Mouse (Mus musculus): ENCODE measurements around the gene Galr2. TPM values are rescaled to one million over a fixed set of nuclear protein-coding genes. Genes with fewer than 3 reads are reported as not detected.

Gene Galr2
- polyA plus RNA-seq, 1 experiment from 2014 or later: 0.11 TPM

- Histone ChIP-seq H3K27me3 (ENCODE audit: low read depth, poor library complexity, severe bottlenecking) (no peaks in the 10 kb centered on the region), H3K4me1 (peaks cover 8% of the 10 kb centered on the region; the same call in 1 of the 2 replicates), H3K36me3 (peaks cover 98% of the 10 kb centered on the region), H3K27ac (no peak overlapping the region), H3K4me3 (no peak overlapping the region), H3K9me3 (replicated peaks) (no peaks in the 10 kb centered on the region)
- no peak for DNase-seq (ENCODE audit: low spot score)
- WGBS: 91% methylated on average over 11 of the region's 11 CpGs
Observed at GRCm38 (mm10) chr11:116298221-116298620, 17.5 kb downstream of the Galr2 start.

DNA sequence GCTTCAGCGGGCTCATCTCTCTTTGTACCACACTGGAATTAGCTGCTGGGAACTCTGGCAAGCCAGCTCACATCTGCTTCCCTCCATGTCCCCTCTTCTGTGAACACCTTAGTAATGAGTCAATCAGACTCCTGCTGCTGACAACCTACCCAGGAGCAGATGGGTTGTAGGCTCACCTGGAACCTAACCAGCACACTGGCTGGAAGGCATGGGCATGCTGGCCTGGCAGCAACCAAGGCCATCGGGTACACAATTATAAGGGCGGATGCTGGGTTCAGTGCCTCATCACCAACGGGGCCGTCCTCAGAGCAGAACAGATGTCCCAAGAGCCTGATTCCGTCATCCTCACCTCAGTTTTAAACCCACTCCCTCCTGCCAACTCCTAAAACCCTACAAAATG is 17.9 kb downstream of the Galr2 start:
- no peak overlapping the region for H3K27ac ChIP-seq
- DNase-seq (ENCODE audit: low spot score): no peak
- H3K4me3 ChIP-seq: no peak overlapping the region
- peaks cover 98% of the 10 kb centered on the region for H3K36me3 ChIP-seq
- H3K27me3 ChIP-seq (ENCODE audit: low read depth, poor library complexity, severe bottlenecking): no peaks in the 10 kb centered on the region
- peaks cover 8% of the 10 kb centered on the region; the same call in 1 of the 2 replicates for H3K4me1 ChIP-seq
- no peaks in the 10 kb centered on the region for H3K9me3 ChIP-seq (replicated peaks)
- 94% methylated on average over 6 of the region's 6 CpGs for WGBS

- Histone ChIP-seq H3K27ac (no peak overlapping the region), H3K9me3 (replicated peaks) (no peaks in the 10 kb centered on the region), H3K4me1 (peaks cover 12% of the 10 kb centered on the region), H3K36me3 (peaks cover 50% of the 10 kb centered on the region), H3K27me3 (ENCODE audit: low read depth, poor library complexity, severe bottlenecking) (no peaks in the 10 kb centered on the region), H3K4me3 (peak overlapping the region; percentile 83)
- no peak for DNase-seq (ENCODE audit: low spot score)
- WGBS: 97% methylated on average over 2 of the region's 2 CpGs
Observed at GRCm38 (mm10) chr11:116305423-116305822, 24.7 kb downstream of the Galr2 start.

GRCm38 (mm10) chr11:116306126-116306982 is 25.6 kb downstream of the Galr2 start:
- Histone ChIP-seq H3K36me3 (peaks cover 40% of the 10 kb centered on the region), H3K4me3 (peak overlapping the region; percentile 83), H3K27ac (peak overlapping the region; percentile 82), H3K27me3 (ENCODE audit: low read depth, poor library complexity, severe bottlenecking) (no peaks in the 10 kb centered on the region), H3K9me3 (replicated peaks) (no peaks in the 10 kb centered on the region), H3K4me1 (peaks cover 12% of the 10 kb centered on the region)
- WGBS: 3% methylated on average over 53 of the region's 53 CpGs
- peak; percentile 99 for DNase-seq (ENCODE audit: low spot score)

DNA sequence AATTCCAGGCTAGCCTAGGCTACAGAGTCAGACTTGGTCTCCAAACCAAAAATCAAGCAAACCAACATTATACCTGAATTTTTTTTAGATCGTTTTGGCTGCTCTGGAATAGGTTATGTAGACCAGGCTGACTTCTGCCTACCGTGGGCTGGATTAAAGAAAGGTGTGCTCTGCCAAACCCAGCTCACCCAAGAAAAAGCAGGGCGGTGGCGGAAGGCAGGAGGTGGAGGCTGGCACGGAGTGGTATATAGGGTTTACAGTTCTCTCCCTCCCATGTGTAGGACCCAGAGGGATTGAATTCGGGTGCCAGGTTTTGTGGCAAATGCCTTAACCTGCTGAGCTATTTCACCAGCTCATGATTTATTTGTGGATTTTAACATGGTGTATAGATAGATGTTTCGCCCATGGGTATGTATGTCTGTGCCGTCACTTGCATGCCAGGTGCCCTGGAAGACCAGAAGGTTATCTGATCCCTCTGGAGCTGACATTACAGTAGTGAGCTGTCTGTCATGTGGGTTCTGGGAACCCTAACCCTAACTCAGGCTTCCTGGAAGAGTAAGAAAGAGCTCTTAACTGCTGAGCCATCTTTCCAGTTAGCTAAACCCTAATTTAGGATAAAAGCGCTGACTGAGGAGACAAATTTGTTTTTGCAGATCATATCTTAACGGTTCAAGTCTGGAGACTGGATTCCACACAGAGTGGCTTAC is 26.4 kb downstream of the Galr2 start, which contains the start of gene Exoc7:
Exoc7 (minus strand) TSS at position 215 of the 707 bp plus-strand sequence.
- H3K27ac ChIP-seq: peak within 1 kb of the TSS; percentile 82
- 87% methylated on average over 10 of the region's 10 CpGs for WGBS

DNA sequence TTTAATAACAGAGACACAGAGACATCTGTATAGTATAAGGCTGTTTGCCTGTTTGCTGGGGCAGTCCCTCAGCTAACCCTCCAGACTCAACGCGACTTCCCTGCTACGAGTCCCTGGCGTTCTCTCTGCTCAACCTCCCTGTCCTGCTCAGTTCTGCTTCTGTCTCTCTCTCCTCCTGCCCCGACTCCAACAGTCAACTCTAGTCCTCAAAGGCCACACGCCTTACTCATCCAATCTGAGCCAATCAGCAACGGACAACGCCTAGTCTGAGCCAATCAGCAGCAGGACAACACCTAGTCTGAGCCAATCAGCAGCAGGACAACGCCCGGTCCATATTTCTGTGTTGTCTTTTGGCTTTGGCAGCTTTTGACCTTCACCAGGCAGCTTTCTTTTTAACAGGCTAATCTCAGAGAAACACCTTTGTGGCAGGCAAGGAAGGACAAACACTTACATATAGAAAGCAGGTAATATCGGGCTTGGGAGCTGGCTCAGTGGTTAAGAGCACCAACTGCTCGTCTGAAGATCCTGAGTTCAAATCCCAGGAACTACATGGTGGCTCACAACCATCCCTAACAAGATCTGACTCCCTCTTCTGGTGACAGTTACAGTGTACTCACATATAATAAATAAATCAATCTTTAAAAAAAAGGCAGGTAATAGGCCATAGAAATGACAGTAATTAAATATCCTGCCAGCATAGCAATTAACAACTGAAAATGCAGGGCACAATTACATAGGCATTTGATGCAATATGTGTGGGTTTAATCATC is 27.2 kb downstream of the Galr2 start:
- Histone ChIP-seq H3K4me1 (peaks cover 12% of the 10 kb centered on the region), H3K27me3 (ENCODE audit: low read depth, poor library complexity, severe bottlenecking) (peaks cover 4% of the 10 kb centered on the region; the same call in 1 of the 2 replicates), H3K9me3 (replicated peaks) (no peaks in the 10 kb centered on the region), H3K4me3 (no peak overlapping the region), H3K36me3 (peaks cover 25% of the 10 kb centered on the region), H3K27ac (no peak overlapping the region)
- 91% methylated on average over 12 of the region's 12 CpGs for WGBS
- DNase-seq (ENCODE audit: low spot score): no peak

More for the DNA sequence above, 26.4 kb downstream of the Galr2 start, which contains the start of gene Exoc7:
- H3K9me3 ChIP-seq (replicated peaks): no peaks in the 10 kb centered on the region
- no peaks in the 10 kb centered on the region for H3K27me3 ChIP-seq (ENCODE audit: low read depth, poor library complexity, severe bottlenecking)
- peak within 1 kb of the TSS; percentile 83 for H3K4me3 ChIP-seq
- peaks cover 32% of the 10 kb centered on the region for H3K36me3 ChIP-seq
- no peak for DNase-seq (ENCODE audit: low spot score)
- H3K4me1 ChIP-seq: peaks cover 12% of the 10 kb centered on the region

- 83% methylated on average over 3 of the region's 3 CpGs for WGBS
- Histone ChIP-seq H3K27me3 (ENCODE audit: low read depth, poor library complexity, severe bottlenecking) (peaks cover 4% of the 10 kb centered on the region; the same call in 1 of the 2 replicates), H3K9me3 (replicated peaks) (no peaks in the 10 kb centered on the region), H3K4me3 (no peak overlapping the region), H3K36me3 (peaks cover 8% of the 10 kb centered on the region), H3K27ac (no peak overlapping the region), H3K4me1 (peaks cover 12% of the 10 kb centered on the region)
- DNase-seq (ENCODE audit: low spot score): no peak
Observed at GRCm38 (mm10) chr11:116309601-116310000, 28.9 kb downstream of the Galr2 start.

DNA sequence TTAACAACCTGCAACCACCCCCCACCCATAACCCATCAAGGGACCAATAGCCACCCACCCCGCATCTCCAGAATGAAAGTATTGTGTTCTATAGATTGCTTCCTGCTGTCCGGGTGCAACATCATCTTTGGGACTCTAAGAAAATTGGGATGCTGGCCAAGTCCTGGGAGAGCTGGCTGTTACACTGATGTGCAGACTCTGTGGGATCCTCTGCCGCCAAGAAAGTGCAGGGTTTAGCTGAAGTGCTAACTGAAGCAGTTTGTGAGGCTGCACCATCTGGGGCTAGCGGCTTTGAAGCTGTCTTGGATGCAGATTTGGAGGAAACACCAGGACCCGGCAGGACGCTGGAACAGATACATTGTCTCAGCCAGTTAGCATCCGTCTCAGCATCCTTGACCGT is 30.4 kb downstream of the Galr2 start:
- H3K4me3 ChIP-seq: no peak overlapping the region
- WGBS: 51% methylated on average over 8 of the region's 8 CpGs
- no peak for DNase-seq (ENCODE audit: low spot score)

DNA sequence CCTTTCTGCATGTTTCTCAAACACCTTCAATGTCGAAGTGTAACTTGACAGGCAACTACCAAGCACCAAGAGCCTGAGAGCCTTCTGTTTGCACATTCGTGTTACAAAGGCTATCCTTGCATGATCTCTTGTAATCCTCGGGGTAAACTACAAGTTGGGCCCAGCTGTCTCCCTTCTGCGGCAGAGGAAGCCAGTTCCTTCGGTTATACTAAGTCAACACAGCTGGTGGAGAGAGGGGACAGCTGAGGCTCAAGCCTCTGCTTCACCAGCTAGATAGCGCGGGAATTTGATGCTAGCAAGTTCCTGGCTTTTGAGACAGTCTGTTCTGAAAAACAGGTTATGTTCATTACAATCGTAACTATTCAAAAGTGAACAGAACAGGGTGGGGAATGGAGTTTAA is 31.6 kb downstream of the Galr2 start:
- H3K4me1 ChIP-seq: no peaks in the 10 kb centered on the region
- DNase-seq (ENCODE audit: low spot score): no peak
- H3K4me3 ChIP-seq: no peak overlapping the region
- WGBS: 52% methylated on average over 8 of the region's 8 CpGs
- H3K27me3 ChIP-seq (ENCODE audit: low read depth, poor library complexity, severe bottlenecking): peaks cover 14% of the 10 kb centered on the region; the same call in 1 of the 2 replicates
- no peaks in the 10 kb centered on the region for H3K9me3 ChIP-seq (replicated peaks)
- no peaks in the 10 kb centered on the region for H3K36me3 ChIP-seq
- no peak overlapping the region for H3K27ac ChIP-seq

More for the DNA sequence above, 30.4 kb downstream of the Galr2 start:
- Histone ChIP-seq H3K27me3 (ENCODE audit: low read depth, poor library complexity, severe bottlenecking) (peaks cover 7% of the 10 kb centered on the region; the same call in 1 of the 2 replicates), H3K36me3 (no peaks in the 10 kb centered on the region), H3K27ac (no peak overlapping the region), H3K9me3 (replicated peaks) (no peaks in the 10 kb centered on the region), H3K4me1 (peaks cover 6% of the 10 kb centered on the region)

DNA sequence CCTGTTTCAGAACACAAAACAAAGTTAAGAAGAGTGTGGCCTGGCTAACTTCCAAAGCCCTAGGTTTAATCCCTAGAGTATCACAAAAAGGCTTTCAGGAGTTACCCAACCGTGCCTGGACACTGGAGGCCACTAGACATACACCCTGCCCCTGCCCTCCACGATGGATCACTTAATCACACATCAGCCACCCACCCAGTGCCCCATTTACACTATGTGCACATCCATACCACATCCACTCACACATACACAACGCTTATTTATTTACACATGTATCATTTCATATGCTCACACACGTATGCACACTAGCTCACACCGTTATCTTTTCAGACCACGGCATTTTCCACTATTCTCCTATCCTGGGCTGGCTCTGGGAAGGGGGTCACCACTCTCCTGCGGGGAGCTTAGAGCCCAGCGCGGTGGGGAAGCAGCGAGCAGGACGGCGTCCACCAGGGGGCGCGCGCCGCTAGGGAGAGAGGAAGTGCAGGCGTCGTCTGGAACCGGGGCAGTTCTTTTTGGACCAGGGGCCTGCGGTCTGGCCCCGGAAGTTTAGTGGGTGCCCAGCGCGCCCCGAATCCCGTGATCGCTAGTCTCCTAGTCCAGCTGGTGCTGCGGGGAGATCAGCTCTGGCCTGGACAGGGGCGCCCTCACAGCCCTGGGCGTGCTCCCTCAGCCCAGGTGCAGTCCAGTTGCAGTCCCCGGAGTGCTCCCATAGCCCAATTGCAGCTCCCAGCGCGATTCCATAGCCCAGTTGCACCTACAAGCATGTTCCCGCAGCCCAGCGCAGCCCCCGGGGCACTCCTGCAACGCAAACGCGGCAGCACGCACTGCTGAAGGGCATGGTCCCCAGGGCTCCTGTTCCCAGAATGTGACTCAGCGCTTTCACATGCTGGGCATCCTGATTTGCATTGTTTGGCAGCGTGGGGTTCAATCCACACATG is 38.2 kb downstream of the Galr2 start:
- Histone ChIP-seq H3K27me3 (ENCODE audit: low read depth, poor library complexity, severe bottlenecking) (peaks cover 14% of the 10 kb centered on the region; the same call in 1 of the 2 replicates), H3K27ac (peak overlapping the region; percentile 85), H3K9me3 (replicated peaks) (no peaks in the 10 kb centered on the region), H3K36me3 (no peaks in the 10 kb centered on the region), H3K4me3 (peak overlapping the region; percentile 55), H3K4me1 (peaks cover 5% of the 10 kb centered on the region)
- DNase-seq (ENCODE audit: low spot score): peak; percentile 97
- WGBS: 3% methylated on average over 41 of the region's 41 CpGs

GRCm38 (mm10) chr11:116326963-116327603 is 46.3 kb downstream of the Galr2 start:
- 60% methylated on average over 7 of the region's 7 CpGs for WGBS
- Histone ChIP-seq H3K27me3 (ENCODE audit: low read depth, poor library complexity, severe bottlenecking) (peaks cover 13% of the 10 kb centered on the region), H3K27ac (peak overlapping the region; percentile 61), H3K4me1 (peaks cover 44% of the 10 kb centered on the region), H3K9me3 (replicated peaks) (no peaks in the 10 kb centered on the region), H3K4me3 (no peak overlapping the region), H3K36me3 (no peaks in the 10 kb centered on the region)
- no peak for DNase-seq (ENCODE audit: low spot score)

All from limb, embryonic 10.5 days (tissue).